Mouse (Mus musculus) embryonic facial prominence, embryonic 14.5 days (tissue): ENCODE results near the gene Tfb1m. TPM values are rescaled to one million over a fixed set of nuclear protein-coding genes. Genes with fewer than 3 reads are reported as not detected.

Source experiments
- polyA plus RNA-seq: library from polyadenylated mRNA; unstranded; fragments of >200 nt; fragmentation: Nextera tagmentation; extraction: Ambion mirVana; gene quantifications from 2 replicates; pipeline ENCODE4 v1.2.1, GENCODE M21; 2014

Tfb1m gene
- polyA plus RNA-seq, 1 experiment from 2014 or later: 17.0 TPM

Other genes with a start within 250 kb of the Tfb1m start
- 19.3 and 19.9 TPM in 2 replicates for gene Tiam2, start 231.2 kb downstream of the Tfb1m start, polyA plus RNA-seq
- 0.38 and 0.45 TPM in 2 replicates for gene Cldn20, start 25.2 kb downstream of the Tfb1m start, polyA plus RNA-seq
- 0.18 and 0.26 TPM in 2 replicates for gene Nox3, start 138.5 kb upstream of the Tfb1m start, polyA plus RNA-seq